Mouse (Mus musculus) limb, embryonic 13.5 days (tissue): ENCODE results near the gene Gm49345. TPM values are rescaled to one million over a fixed set of nuclear protein-coding genes. Genes with fewer than 3 reads are reported as not detected.

Experiments
- ATAC-seq: fragments of 200-750 bp; cut with Nextera tagmentation; 2 replicates; pipeline ENCODE4 v1.8.0; 2017; ENCODE audit warnings: low read depth, moderate number of reproducible peaks, moderate TSS enrichment; ENCODE audit not compliant: low FRiP score
- H3K27ac ChIP-seq: fragments of 300-500 bp; sonication (generic); 2 replicates; pipeline ENCODE4 v1.5.1; 2015; ENCODE audit warnings: inconsistent platforms, mild to moderate bottlenecking, moderate library complexity
- H3K27me3 ChIP-seq: fragments of 300-500 bp; sonication (generic); 2 replicates; pipeline ENCODE4 v1.6.1; 2015; ENCODE audit warnings: mild to moderate bottlenecking, inconsistent platforms
- H3K36me3 ChIP-seq: fragments of 300-500 bp; sonication (generic); 2 replicates; pipeline ENCODE4 v1.6.1; 2015; ENCODE audit warnings: inconsistent platforms, mild to moderate bottlenecking, moderate library complexity
- H3K4me1 ChIP-seq: fragments of 300-500 bp; sonication (generic); 2 replicates; pipeline ENCODE4 v1.6.1; 2015; ENCODE audit warnings: inconsistent platforms
- H3K4me2 ChIP-seq: fragments of 300-500 bp; sonication (generic); replicated peaks from 2 replicates; pipeline ENCODE4 v1.6.1; 2015; ENCODE audit warnings: inconsistent platforms, mild to moderate bottlenecking, moderate library complexity
- H3K4me3 ChIP-seq: fragments of 300-500 bp; sonication (generic); 2 replicates; pipeline ENCODE4 v1.5.1; 2015; ENCODE audit warnings: moderate library complexity, mild to moderate bottlenecking, inconsistent platforms
- H3K9ac ChIP-seq: fragments of 300-500 bp; sonication (generic); 2 replicates; pipeline ENCODE4 v1.6.1; 2015; ENCODE audit warnings: mild to moderate bottlenecking, inconsistent platforms
- H3K9me3 ChIP-seq: fragments of 300-500 bp; sonication (generic); 2 replicates; pipeline ENCODE4 v1.6.1; 2016; ENCODE audit warnings: inconsistent platforms
- WGBS: fragments of 180-500 bp; shearing (Covaris S2); methylation state at CpG from one replicate; pipeline ENCODE4 v1.1.7; 2015; 5-methylcytosine and 5-hydroxymethylcytosine counted together
- polyA plus RNA-seq: library from polyadenylated mRNA; unstranded; fragments of >200 nt; fragmentation: Nextera tagmentation; extraction: Ambion mirVana; gene quantifications from 2 replicates; pipeline ENCODE4 v1.2.1, GENCODE M21; 2015

Gm49345 gene
- polyA plus RNA-seq, 1 experiment from 2014 or later = not detected

DNA sequence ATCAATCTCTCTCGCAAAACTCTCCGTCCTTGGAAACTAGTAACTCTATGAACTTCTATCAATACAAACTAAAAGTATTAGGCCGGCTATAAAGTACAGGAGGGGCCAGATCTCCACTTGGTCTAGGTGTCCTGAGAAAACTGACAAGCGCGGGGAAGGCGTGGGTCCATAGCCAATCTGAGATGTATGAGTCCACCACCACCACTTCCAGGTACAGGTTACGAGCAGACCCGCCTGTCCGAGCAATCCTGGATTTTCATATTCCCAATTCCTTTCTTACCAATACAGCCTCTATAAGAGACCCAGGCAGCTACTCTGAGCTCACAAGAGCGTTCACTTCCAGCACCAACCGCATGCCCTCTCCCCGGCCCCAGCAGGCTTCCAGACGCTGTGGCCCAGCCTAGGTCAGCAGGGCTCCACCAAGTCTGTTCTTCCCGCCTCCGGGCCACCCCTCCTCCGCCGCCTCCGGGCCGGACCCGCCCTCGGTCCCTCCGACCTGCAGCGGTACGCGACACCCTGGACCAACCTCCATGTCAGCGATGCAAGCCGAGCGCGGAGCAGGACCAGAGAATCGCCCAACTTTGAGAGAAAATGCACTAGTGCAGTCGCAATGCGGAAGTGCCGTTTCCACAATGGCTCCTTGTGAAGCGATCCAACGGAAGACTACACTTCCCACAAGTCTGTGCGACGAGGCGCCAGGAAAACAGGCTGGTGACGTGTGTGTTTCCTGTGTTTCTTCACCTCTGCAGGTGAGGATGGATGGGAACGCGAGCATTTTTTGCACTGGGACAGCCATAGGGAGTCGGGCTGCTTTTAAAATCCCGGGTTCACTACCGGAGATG, 84.8 kb downstream of the Gm49345 start:
- Histone ChIP-seq H3K9ac (peak overlapping the region; percentile 86), H3K27me3 (no peaks in the 10 kb centered on the region), H3K36me3 (no peaks in the 10 kb centered on the region), H3K4me2 (peak overlapping the region; percentile 83), H3K9me3 (no peaks in the 10 kb centered on the region), H3K27ac (peak overlapping the region; percentile 90), H3K4me1 (peaks cover 11% of the 10 kb centered on the region), H3K4me3 (peak overlapping the region; percentile 77)
- peak; percentile 98 for ATAC-seq
- WGBS = under 1% methylated on average over 44 of the region's 44 CpGs

DNA sequence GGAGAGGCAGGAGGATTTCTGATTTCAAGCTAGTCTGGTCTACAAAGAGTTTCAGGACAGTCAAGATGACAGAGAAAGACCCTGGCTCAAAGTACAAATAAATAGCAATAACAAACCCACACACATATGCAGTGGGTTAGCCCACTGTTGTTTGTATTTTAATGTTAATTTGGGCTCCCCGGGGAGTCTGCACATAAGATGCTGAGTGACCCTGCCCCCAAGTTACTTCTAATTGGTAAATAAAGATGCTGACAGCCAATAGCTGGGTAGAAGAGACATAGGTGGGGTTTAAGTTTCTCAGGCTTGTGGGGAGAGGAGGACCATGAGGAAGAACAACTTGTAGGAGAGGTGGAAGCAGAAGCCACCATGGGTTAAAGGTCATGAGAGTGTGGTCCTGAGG, 91.6 kb downstream of the Gm49345 start:
- no peak for ATAC-seq
- WGBS = 100% methylated on average over 1 of the region's 1 CpGs
- Histone ChIP-seq H3K27ac (no peak overlapping the region), H3K36me3 (peaks cover 49% of the 10 kb centered on the region), H3K4me3 (no peak overlapping the region), H3K9me3 (peaks cover 10% of the 10 kb centered on the region; the same call in 1 of the 2 replicates), H3K9ac (no peak overlapping the region), H3K4me1 (no peaks in the 10 kb centered on the region), H3K4me2 (no peak overlapping the region), H3K27me3 (no peaks in the 10 kb centered on the region)

Other genes with a start within 250 kb of the Gm49345 start
- gene Zfp429, start 237.9 kb downstream of the Gm49345 start, polyA plus RNA-seq = 5.6 and 7.9 TPM in 2 replicates
- 1.7 TPM in 2 replicates for gene Zfp459, start 216.4 kb downstream of the Gm49345 start, polyA plus RNA-seq
- gene Zfp874a, start 186.1 kb downstream of the Gm49345 start, polyA plus RNA-seq = 11.5 and 11.6 TPM in 2 replicates
- 3.2 and 3.8 TPM in 2 replicates for gene Zfp874b, start 153.5 kb downstream of the Gm49345 start, polyA plus RNA-seq
- 21.4 and 22.1 TPM in 2 replicates for gene Zfp58, start 137.2 kb downstream of the Gm49345 start, polyA plus RNA-seq
- gene Gm26965, start 111.6 kb downstream of the Gm49345 start, polyA plus RNA-seq = not detected in 2 replicates
- gene Zfp87, start 111.6 kb downstream of the Gm49345 start, polyA plus RNA-seq = 25.4 and 26.5 TPM in 2 replicates
- gene Zfp748, start 83.9 kb downstream of the Gm49345 start, polyA plus RNA-seq = 15.3 and 15.9 TPM in 2 replicates
- gene Zfp729b, start 28.1 kb downstream of the Gm49345 start, polyA plus RNA-seq = 4.5 TPM in 2 replicates
- gene Zfp729a, start within 50 bp of the Gm49345 start, polyA plus RNA-seq = 3.2 and 3.6 TPM in 2 replicates
- gene Zfp738, start 49.3 kb upstream of the Gm49345 start, polyA plus RNA-seq = 14.8 and 16.8 TPM in 2 replicates
- 8.0 and 8.1 TPM in 2 replicates for gene Zfp65, start 91.4 kb upstream of the Gm49345 start, polyA plus RNA-seq
- gene Zfp85, start 117.5 kb upstream of the Gm49345 start, polyA plus RNA-seq = 7.3 TPM in 2 replicates
- gene Zfp493, start 141.9 kb upstream of the Gm49345 start, polyA plus RNA-seq = 2.8 and 3.0 TPM in 2 replicates
- gene Zfp273, start 176.0 kb upstream of the Gm49345 start, polyA plus RNA-seq = 10.7 and 10.8 TPM in 2 replicates
- 4.0 and 4.2 TPM in 2 replicates for gene Gm10037, start 193.3 kb upstream of the Gm49345 start, polyA plus RNA-seq
- not detected in 2 replicates for gene BC048507, start 225.6 kb upstream of the Gm49345 start, polyA plus RNA-seq